In the genomic region with DNA sequence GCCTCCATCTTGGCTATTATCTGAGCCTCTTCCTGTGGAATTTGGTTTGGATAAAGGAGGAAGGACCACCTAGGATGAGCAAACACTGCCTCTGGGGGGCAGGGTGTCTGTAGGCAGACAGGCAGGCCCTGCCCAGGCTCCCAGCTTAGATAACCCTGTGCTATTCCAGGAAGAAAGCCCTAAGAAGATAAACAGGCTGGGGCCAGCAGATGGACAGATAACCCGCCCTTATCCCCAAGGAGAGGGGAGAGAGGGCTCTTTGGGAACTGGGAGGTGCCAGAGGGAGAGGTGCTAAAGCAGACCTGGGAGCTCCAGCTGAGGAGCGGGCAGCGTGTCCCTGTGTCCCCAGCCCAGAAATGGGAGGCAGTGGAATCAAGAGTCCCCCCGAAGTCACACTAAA, we compare ENCODE assay signal across 12 mouse cellular contexts. TPM values are rescaled to one million over a fixed set of nuclear protein-coding genes. Genes with fewer than 3 reads are reported as not detected.
DNase-seq lines count a peak whose midpoint lies in the region; ATAC-seq and TF ChIP-seq lines count a peak whose summit lies in the region.
"Had no signal": no experiment of that assay in that cellular context is flagged by ENCODE, and none has a peak within 500 bp of the region (broad histone marks: within the 10 kb centered on the region; RNA-seq: fewer than 3 reads in every experiment).

No protein-coding gene starts in this region.

- no peak overlapping the region for H3K4me3 ChIP-seq in ES-Bruce4 (ENCODE audit: low read depth, low read length)
- no peak overlapping the region for H3K4me3 ChIP-seq in intestine, embryonic 16.5 days (ENCODE audit: low read length)
- H3K4me3 ChIP-seq in lung, embryonic 15.5 days: no peak overlapping the region
- H3K4me3 ChIP-seq: myocyte had no signal

- 0 out of 2 replicates have a peak, but pooled peaks have one; percentile 42 for TF ChIP-seq EP300 in ES-Bruce4 (IDR thresholded peaks at IDR 0.05; ENCODE audit: insufficient read depth, low read depth, low read length)

- H3K9me3 ChIP-seq in ES-Bruce4 (replicated peaks; ENCODE audit: control insufficient read depth, insufficient read depth, low read length, poor library complexity, severe bottlenecking): no peaks in the 10 kb centered on the region
- H3K9me3 ChIP-seq in intestine, embryonic 16.5 days (ENCODE audit: control insufficient read depth, low read length): no peaks in the 10 kb centered on the region
- no peaks in the 10 kb centered on the region for H3K9me3 ChIP-seq in lung, embryonic 15.5 days

- peaks cover 3% of the 10 kb centered on the region for H3K4me1 ChIP-seq in ES-Bruce4 (ENCODE audit: control insufficient read depth, insufficient read depth, low read length)
- H3K4me1 ChIP-seq in intestine, embryonic 16.5 days (ENCODE audit: control insufficient read depth, insufficient read depth, low read length): peaks cover 8% of the 10 kb centered on the region; the same call in 1 of the 2 replicates
- peaks cover 30% of the 10 kb centered on the region for H3K4me1 ChIP-seq in lung, embryonic 15.5 days

- TF ChIP-seq POLR2A in ES-Bruce4 (IDR thresholded peaks at IDR 0.05; ENCODE audit: insufficient read depth, low read length): no peak

- 38% methylated on average over 4 of the region's 4 CpGs for WGBS in intestine, embryonic 16.5 days
- 28% methylated on average over 4 of the region's 4 CpGs for WGBS in lung, embryonic 15.5 days

- peak; percentile 90 for DNase-seq in heart, adult 11 months
- no peak for DNase-seq in heart, adult 18-20 months
- DNase-seq in ovary, postnatal 10 days (ENCODE audit: low spot score): no peak
- DNase-seq in spleen, postnatal 10 days (ENCODE audit: low spot score in 2 of 2): no peak
- no peak for DNase-seq in left cerebral cortex, adult 8-10 months (ENCODE audit: low spot score in 2 of 2)
- DNase-seq: adrenal gland, postnatal 10 days; cerebellum, adult 11 months had no signal

- H3K27me3 ChIP-seq in ES-Bruce4 (ENCODE audit: control insufficient read depth, insufficient read depth, low read length, poor library complexity, severe bottlenecking): no peaks in the 10 kb centered on the region
- H3K27me3 ChIP-seq in intestine, embryonic 16.5 days (replicated peaks; ENCODE audit: control insufficient read depth, insufficient read depth, low read length): no peaks in the 10 kb centered on the region
- no peaks in the 10 kb centered on the region for H3K27me3 ChIP-seq in lung, embryonic 15.5 days

- H3K9ac ChIP-seq in ES-Bruce4 (ENCODE audit: low read depth, poor library complexity, severe bottlenecking): no peak overlapping the region
- H3K9ac ChIP-seq in intestine, embryonic 16.5 days (ENCODE audit: low read depth, low read length): no peak overlapping the region
- no peak overlapping the region for H3K9ac ChIP-seq in lung, embryonic 15.5 days

- no peak overlapping the region for H3K4me2 ChIP-seq in intestine, embryonic 16.5 days (ENCODE audit: low read depth, low read length)
- no peak overlapping the region for H3K4me2 ChIP-seq in lung, embryonic 15.5 days

- H3K27ac ChIP-seq in ES-Bruce4 (ENCODE audit: insufficient read depth, low read length): no peak overlapping the region
- no peak overlapping the region for H3K27ac ChIP-seq in intestine, embryonic 16.5 days (ENCODE audit: low read length)
- no peak overlapping the region for H3K27ac ChIP-seq in lung, embryonic 15.5 days

- H3K36me3 ChIP-seq in ES-Bruce4 (ENCODE audit: control insufficient read depth, insufficient read depth, low read length, poor library complexity, severe bottlenecking): no peaks in the 10 kb centered on the region
- no peaks in the 10 kb centered on the region for H3K36me3 ChIP-seq in intestine, embryonic 16.5 days (ENCODE audit: control insufficient read depth, insufficient read depth, low read length)
- no peaks in the 10 kb centered on the region for H3K36me3 ChIP-seq in lung, embryonic 15.5 days

- peak; percentile 58 for ATAC-seq in intestine, embryonic 16.5 days
- ATAC-seq in lung, embryonic 15.5 days (ENCODE audit: borderline replicate concordance, extremely low read depth, low FRiP score, low TSS enrichment): peak; percentile 20; the same call in 1 of the 2 replicates
- ATAC-seq: forebrain, embryonic 14.5 days had no signal

- no peak for TF ChIP-seq CTCF in ES-Bruce4 (IDR thresholded peaks at IDR 0.05; ENCODE audit: low read depth, low read length)

RNA-seq across cellular contexts. Expression of a gene that starts 23.9 kb away (rescaled TPM):
- 10 to 100 TPM; 54.1 to 56.9 TPM for total RNA-seq in heart, adult 18-20 months (2021)
- 141 and 145 TPM in 2 replicates for polyA plus RNA-seq in ES-Bruce4 (2011; ENCODE audit: insufficient read depth, insufficient read length, low read depth, missing spikeins)
- polyA plus RNA-seq in intestine, embryonic 16.5 days (2015; fragmentation: Nextera tagmentation; extraction: Ambion mirVana): 36.2 and 47.4 TPM in 2 replicates
- 33.6 and 37.0 TPM in 2 replicates for polyA plus RNA-seq in lung, embryonic 15.5 days (2015; fragmentation: Nextera tagmentation; extraction: Ambion mirVana)
- 10 to 100 TPM; 20.1 to 23.1 (median 21.0) TPM for total RNA-seq in left cerebral cortex, adult 8-10 months (2022)
